Mouse (Mus musculus): ENCODE results near the gene Prkag2.
"Not testable (repeated sequence)": the region's sequence is repeated elsewhere in the genome, so short reads cannot be mapped to it uniquely, and the experiment has no call there.

Prkag2 gene

GRCm38 (mm10) chr5:25087064-25087463, 13.4 kb downstream of the Prkag2 start:
- no peak for DNase-seq (ENCODE audit: low spot score in 2 of 2)

DNA sequence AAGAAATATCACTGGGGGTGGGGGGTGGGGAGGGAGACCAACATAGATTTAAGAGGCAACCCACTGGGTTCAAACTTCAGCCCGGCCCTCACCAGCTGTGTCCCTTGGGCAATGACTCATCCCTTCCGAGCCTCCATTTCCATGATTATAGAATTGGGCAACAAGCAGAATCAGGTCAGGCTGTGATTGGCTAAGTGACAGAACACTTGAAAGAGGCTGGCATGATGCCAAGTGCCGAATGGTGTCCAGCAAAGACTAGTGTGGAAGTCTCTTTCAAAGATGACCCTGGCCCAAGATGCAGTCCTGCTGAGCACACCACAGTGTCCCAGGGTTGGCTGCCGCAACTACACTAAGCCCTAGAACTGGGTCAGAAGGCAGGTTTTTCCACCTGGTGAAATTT, 14.2 kb downstream of the Prkag2 start:
- DNase-seq (ENCODE audit: low spot score in 2 of 2) = peak in 1 of 2 experiments; percentile 79

DNA sequence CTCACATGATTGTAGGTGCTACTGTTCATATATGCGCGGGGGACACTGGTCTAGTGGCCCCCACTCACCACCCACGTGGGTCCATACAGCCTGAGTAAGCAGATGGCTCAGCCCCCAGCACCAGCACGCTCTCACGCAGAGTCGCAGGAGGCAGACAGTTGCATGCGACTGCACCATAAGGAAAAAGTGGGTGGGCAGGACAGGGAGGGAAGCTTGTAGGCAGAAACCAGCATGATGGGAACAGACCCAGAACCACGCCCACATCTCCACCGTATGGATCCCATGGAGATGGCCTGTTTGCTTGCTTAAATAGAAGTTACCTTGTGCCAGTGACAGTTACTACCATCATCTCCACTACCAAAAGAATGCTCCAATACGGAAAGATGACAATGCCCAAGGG, 15.3 kb downstream of the Prkag2 start:
- DNase-seq (ENCODE audit: low spot score in 2 of 2) = no peak

- no peak for DNase-seq (ENCODE audit: low spot score in 2 of 2)
These were observed 16.6 kb downstream of the Prkag2 start for GRCm38 (mm10) chr5:25083816-25084215.

DNA sequence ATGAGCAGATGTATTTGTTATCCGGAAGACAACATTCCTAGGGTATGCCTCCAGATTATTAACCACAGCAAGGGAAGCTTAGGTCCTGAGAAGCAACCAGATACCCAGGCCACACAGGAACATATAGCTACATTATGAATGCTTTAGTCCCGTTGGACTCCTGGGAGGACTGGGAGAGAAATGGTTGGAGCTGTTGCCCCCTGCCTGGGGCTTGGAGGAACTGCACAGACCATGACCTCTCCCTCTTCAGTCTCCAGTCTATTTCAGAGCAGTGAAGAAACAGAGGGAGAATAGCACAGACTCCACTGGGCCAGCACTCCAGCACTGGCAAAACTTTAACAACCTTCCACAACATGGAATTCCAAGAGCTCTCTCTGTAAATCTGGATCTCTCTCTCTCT, 17.9 kb downstream of the Prkag2 start:
- DNase-seq (ENCODE audit: low spot score in 2 of 2) = peak; percentile 33 to 57

DNA sequence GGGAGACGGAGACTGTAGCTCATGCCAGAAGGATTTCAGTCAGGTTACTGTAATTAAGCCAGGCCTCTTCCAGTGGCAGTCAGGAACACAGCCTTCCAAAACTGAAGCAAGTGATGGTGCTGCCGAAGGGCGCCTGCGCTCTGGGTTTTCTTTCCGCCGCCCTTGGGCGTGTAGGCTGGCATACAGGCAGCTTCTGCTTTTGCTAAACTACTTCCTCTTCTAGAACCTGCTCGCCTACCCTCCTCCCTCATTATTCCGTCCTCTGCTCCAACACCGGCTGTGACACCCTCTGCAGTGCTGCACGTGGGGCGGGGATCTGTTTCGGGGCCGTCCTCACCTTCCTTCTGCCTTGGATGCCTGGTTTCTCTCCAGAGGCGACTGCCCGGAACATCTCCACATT, 18.9 kb downstream of the Prkag2 start:
- peak in 1 of 2 experiments; percentile 47 for DNase-seq (ENCODE audit: low spot score in 2 of 2)

GRCm38 (mm10) chr5:25080994-25081393, 19.4 kb downstream of the Prkag2 start:
- DNase-seq (ENCODE audit: low spot score in 2 of 2) = no peak

- no peak for DNase-seq (ENCODE audit: low spot score in 2 of 2)
These were observed 19.9 kb downstream of the Prkag2 start for GRCm38 (mm10) chr5:25080438-25080945.

- DNase-seq (ENCODE audit: low spot score in 2 of 2) = no peak
These were observed 20.6 kb downstream of the Prkag2 start for GRCm38 (mm10) chr5:25079766-25080265.

GRCm38 (mm10) chr5:25077873-25078651, 22.4 kb downstream of the Prkag2 start:
- no peak for DNase-seq (ENCODE audit: low spot score in 2 of 2)

DNA sequence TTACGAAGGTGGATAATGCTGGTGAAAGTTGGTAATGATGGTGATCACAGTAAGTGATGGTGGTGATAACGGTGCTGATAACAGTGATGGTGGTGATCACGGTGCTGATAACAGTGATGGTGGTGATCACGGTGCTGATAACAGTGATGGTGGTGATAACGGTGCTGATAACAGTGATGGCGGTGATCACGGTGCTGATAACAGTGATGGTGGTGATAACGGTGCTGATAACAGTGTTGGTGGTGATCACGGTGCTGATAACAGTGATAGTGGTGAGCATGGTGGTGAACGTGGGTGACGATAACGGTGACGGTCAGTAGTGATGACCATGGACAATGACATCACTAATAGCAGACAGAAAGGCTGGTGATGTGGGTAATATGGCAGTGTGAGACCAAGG, 23.2 kb downstream of the Prkag2 start:
- DNase-seq (ENCODE audit: low spot score in 2 of 2) = not testable (repeated sequence)

- no peak for DNase-seq (ENCODE audit: low spot score in 2 of 2)
These were observed 24.8 kb downstream of the Prkag2 start for GRCm38 (mm10) chr5:25075623-25076022.

DNA sequence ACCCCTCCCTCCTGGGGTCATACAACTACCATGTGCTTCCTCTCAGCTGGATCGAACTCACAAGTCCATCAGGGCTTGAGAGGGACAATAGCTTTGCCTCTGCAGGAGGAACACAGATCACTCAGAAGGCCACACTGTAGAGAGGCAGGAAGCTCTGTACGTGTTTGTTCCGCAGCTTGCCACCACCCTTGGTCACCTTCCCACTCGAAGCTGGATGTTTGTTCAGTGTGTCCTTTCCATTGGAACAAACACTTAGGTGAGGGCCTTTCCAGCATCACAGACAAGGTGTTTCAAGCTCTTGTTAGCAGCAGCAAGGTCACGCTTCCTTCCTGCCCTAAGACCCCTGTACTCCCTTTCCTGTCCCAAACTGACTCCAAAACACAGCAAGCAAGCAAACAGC, 30.6 kb downstream of the Prkag2 start:
- DNase-seq (ENCODE audit: low spot score in 2 of 2) = no peak

GRCm38 (mm10) chr5:25067122-25067521, 33.3 kb downstream of the Prkag2 start:
- peak; percentile 28 to 60 for DNase-seq (ENCODE audit: low spot score in 2 of 2)

- DNase-seq (ENCODE audit: low spot score in 2 of 2) = no peak
These were observed 35.9 kb downstream of the Prkag2 start for GRCm38 (mm10) chr5:25064270-25065232.

DNA sequence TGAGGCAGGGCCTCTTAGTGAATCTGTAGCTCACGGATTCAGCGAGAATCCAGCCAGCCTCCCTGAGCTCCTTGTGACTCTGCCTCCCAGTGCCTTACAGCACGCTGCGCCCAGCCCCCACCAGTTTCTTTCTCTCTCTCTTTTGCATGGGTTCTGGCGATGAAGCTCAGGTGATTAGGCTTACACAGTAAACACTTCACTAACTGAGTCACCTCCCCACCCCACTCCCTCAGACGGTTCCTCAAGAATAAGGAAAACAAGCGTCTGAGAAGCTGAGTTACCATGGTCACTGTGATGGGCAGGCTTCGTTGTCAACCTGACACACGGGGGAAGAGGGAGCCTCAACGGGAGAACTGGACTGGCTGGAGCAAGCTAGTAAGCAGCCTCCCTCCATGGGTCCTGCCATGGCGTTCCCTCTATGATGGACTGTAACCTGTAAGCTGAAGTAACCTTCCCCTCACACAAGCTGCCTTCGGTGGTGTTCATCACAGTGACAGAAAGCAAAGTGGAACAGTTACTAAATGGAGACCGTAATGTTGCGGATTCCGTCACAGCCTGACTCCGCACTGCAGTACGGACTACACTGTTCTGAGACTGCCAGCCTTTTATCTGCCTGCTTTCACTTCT, 37.8 kb downstream of the Prkag2 start:
- peak in 1 of 2 experiments; percentile 45 for DNase-seq (ENCODE audit: low spot score in 2 of 2)

GRCm38 (mm10) chr5:25058853-25059741, 41.3 kb downstream of the Prkag2 start:
- DNase-seq (ENCODE audit: low spot score in 2 of 2) = no peak

DNA sequence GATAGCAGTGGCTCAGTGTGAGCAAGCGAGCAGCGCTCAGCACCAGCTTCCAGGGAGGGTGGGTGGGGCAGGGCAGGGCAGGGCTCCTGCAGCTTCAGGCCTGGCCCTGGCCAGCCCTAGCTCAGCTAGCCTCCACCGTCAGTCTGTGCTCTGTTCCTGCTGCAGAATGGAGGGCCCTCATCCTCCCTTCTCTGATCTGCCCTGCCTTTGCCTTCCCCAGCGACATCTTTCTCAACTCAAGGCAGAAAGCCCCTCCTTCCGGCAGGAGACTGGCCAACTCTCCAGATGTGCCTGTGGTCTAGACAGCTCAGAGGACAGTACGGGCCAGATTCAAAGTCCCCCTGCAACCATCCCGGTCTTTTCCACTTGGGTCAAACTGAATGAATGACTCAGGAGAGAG, 42.0 kb downstream of the Prkag2 start:
- DNase-seq (ENCODE audit: low spot score in 2 of 2) = peak in 1 of 2 experiments; percentile 38

- DNase-seq (ENCODE audit: low spot score in 2 of 2) = no peak
These were observed 45.2 kb downstream of the Prkag2 start for GRCm38 (mm10) chr5:25055288-25055687.

- DNase-seq (ENCODE audit: low spot score in 2 of 2) = no peak
These were observed 46.3 kb downstream of the Prkag2 start for GRCm38 (mm10) chr5:25053971-25054658.

Data from urinary bladder, postnatal 36 days (tissue).